Mouse (Mus musculus) frontal cortex, adult 2 months (tissue): Measurements from ENCODE around the gene Eya2. TPM values are rescaled to one million over a fixed set of nuclear protein-coding genes. Genes with fewer than 3 reads are reported as not detected.

Experiments
- DNase-seq, 2 experiments: peaks; one replicate each; pipeline ENCODE4 v3.0.0; 2022; ENCODE audit warnings: low spot score in 1 of 2; ENCODE audit errors: extremely low spot score in 1 of 2
- polyA plus RNA-seq: library from polyadenylated mRNA; depleted of rRNA; stranded (reverse); fragments of >200 nt; gene quantifications from 2 replicates; pipeline ENCODE4 v1.2.3, GENCODE M21; 2012

Eya2 gene
- polyA plus RNA-seq, 1 experiment, result 11.9 TPM

DNA sequence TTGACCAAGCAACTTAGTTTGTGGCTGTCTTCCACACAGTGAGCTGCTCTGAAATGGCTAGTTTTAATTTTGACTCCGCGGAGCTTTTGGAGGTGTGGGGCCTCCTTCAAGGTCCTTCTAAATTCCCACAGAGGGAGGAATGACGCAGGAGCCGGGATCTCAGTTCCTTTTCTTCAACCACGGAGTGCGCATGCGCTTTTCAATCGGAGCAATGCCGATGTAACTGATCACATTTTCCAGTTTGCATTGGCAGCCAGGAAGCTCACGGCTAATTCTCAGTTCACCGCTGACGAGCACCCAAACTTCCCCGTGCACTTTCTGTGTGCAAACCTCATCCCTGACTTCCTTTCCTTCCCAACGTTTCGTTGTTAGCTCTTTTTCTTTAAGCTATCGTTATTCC lies 4.1 kb upstream of the Eya2 start:
- DNase-seq, result no peak

- DNase-seq, result no peak
Measured at GRCm38 (mm10) chr2:165593763-165594162, 1.1 kb upstream of the Eya2 start.

- no peak for DNase-seq
Measured at GRCm38 (mm10) chr2:165595676-165596070, 841 bp downstream of the Eya2 start.

- DNase-seq, result no peak
Measured at GRCm38 (mm10) chr2:165596141-165596540, 1.3 kb downstream of the Eya2 start.

GRCm38 (mm10) chr2:165597536-165597935 lies 2.7 kb downstream of the Eya2 start:
- DNase-seq, result no peak

DNA sequence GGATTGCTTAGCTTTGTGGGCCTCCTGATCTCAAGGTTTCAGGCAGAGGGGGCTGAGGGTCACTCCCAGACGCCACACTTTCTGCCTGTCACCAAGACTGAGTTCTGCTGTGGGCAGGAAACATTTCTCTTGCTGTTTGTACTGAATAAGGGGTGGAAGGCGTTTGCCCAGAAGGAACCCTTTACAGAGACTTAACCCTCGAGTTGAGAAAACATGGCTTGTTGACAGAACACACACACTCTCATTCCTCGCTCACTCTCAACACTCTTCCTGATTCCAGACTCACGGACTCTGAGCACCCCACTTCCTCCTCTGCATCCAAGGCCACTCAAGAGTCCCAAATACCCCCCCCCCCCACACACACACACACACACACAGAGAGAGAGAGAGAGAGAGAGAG lies 3.3 kb downstream of the Eya2 start:
- DNase-seq, result no peak

DNA sequence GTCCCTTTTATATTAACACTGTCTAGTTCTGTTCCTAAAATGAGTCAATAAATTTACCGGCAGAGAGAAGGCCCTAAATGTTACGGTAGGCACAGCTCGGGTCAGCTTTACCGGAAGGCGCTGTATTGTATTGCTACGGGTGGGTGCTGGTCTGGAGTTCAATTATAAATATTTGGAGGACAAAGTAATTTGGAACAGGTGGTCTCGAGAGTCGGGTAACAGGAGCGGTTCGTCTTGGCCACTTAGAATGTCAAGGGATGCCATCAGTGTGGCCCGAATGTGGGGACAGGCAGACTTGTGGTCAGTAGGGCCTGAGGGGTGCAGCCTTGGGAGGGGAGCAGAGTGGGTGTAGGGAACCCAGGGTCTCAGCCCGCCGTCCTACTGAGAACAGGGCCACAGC lies 4.7 kb downstream of the Eya2 start:
- DNase-seq, result no peak

DNA sequence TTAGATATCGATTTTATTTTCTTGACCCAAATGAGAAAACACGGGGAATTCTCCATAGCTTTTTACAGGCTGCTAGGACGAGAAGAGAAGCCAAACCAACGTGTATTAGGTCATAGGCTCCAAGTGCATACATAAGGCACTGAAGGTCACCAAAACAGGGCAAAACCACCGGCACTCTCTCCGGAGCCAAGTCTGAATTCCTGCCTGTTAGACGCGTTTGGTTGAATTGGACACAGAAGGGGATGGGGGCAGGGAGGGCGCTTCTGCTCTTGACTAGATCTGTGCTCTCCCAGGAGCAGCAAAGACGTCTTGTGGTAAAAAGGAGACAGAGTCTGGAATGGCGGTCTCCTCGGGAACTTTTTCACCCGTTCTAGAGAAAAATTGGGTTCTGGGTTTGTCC lies 6.1 kb downstream of the Eya2 start:
- no peak for DNase-seq

DNA sequence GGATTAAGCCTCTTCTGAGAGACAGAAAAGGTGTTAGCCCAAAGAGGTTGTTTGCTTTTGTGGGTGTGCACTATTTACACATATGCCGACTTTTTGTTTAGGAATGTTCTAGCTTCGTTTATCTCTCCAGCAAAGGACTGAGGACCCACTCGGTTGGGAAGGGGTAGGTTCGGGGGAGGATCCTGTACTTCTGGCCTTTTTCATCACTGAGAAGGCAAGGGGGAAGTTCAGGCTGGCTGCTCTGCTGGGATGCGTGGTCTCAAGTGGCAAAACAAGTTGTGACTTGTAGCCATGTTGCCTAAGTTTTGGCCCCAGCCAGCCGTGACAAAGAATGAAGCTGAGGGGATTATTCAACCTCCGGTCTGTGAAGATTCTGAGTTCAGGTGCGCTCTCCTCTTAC lies 6.8 kb downstream of the Eya2 start:
- no peak for DNase-seq

GRCm38 (mm10) chr2:165603775-165604174 lies 8.9 kb downstream of the Eya2 start:
- no peak for DNase-seq

DNA sequence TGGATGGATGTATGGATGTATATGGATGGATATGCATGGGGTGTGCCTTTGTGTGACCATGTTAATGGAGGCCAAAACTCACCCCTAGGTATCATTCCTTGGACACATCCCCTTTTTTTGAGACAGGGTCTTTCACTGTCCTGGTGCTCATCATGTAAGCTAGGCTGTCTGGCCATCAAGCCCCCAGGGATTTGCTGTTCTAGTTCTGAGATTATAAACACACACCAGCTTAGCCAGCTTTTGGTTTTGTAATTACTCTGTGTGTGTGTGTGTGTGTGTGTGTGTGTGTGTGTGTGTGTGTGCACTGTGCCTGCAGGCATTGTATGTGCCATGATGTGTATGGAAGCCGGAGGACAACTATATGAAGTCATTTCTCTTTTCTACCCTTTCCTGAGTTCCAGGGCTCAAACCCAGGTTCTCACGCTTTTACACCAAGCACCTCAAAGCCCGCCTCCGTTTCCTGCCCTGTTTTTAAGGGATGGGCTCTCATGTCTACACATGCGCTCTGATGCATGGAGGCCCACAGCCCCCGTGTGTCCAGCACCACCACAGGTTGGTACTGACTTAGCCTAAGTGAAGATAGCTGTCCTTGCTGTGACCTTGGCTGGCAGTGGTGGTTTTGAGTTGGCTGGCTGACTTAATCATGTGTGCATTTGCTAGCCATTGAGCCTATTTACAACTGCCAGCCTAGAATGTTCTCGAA lies 16.9 kb downstream of the Eya2 start:
- no peak for DNase-seq

DNA sequence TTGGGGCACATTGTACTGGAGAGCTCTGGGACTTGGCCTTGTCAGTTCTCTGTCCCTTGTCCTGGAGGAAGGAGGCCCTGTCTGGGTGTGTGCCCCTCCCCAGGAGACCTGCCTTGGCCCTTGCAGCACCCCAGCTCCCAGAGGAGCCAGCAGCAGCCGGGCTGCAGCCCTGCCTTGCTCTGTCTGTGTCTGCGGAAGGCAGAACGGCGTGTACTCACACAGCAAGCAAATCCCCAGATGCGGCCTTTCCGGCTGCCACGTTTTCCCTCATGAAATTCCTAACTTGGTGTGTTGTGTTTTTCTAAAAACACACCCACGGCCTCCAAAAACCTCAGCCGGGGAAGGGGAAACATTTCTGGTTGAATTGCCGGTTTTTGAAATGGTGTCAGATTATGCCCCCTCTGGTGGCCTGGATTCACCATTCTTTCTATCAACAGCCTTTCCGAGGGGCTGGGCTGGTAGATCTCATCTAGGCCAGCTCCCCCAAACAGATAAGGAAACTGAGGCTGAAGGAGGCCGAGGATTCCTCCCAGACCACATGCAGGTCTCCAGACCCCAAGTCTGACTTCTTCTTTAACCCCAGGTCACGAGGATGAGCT lies 19.0 kb downstream of the Eya2 start:
- DNase-seq, result peak in 1 of 2 experiments; percentile 31

- no peak for DNase-seq
Measured at GRCm38 (mm10) chr2:165621488-165621887, 26.7 kb downstream of the Eya2 start.

DNA sequence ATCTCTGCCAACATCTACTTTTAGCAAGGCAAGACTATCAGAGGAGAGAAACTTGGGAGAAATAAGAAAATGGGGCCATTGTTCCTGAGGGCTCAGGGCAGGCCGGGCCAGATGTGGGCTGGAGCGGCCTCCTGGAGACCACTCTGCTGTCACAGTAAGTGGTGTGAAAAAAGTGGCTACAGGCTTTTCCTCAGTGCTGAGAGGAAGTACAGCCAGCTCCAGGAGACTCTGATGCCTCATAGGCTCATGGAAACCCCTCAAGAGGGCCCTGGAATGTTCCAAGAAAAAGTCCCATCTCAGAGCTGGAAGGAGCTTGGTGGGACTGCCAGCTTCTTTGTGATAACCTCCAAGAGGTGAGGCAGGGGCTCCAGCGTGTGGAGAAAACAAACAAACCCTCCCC lies 27.8 kb downstream of the Eya2 start:
- DNase-seq, result no peak

DNA sequence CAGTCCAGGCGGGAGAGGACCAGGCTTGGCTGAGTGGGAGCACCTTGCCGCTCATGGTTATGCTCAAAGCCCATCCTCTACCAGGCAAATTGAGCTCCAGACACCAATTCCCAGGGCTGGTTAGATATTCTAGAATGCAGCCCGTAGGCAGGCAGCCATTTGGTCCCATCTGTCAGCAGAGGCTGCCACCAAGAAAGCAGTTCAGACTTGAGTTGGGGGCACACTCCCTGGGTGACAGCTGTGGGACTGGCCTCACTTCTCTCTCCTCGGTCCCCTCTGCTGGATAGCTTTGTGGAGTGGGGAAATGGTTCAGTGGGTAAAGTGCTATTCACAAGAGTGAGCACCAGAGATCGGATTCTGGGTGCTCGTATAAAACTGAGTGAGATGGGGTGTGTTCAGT lies 32.0 kb downstream of the Eya2 start:
- no peak for DNase-seq

- peak in 1 of 2 experiments; percentile 16 for DNase-seq
Measured at GRCm38 (mm10) chr2:165627974-165628373, 33.1 kb downstream of the Eya2 start.

GRCm38 (mm10) chr2:165629900-165630299 lies 35.1 kb downstream of the Eya2 start:
- DNase-seq, result no peak

DNA sequence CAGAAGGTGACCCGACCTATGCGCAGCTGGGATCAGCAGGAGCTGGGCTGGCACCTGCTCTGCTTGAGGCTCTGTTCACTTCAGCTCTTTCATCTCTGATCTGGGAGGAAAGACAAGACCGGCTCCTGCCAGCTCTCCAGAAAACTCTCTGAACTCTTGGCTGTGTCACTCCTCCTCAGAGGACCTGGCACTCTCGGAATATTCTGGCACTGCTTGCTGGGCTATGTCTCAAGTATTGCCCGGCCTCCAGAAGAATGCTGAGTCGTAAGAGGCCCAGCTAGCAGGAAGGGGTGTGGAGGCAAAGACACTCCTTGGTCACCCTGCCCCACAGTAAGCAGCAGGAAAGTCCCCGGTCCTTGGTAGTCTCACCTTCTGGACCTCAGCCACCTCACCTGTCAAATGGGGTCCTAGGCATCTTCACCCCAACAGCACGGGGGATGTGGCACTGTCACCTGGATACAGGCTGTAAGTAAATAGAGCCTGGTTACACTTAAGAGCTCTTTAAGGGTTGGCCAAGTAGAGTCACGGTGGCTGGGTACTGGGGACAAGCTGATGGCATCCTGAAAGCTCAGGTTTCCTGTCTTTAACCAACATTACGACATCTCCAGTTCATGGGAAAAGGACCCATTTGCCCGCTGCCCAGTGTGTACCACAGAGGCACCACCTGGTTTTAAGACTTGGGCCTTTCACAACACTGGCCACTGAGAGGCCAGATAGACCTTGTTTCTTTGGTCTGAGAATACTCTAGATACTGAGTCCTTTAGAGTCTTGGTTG lies 38.4 kb downstream of the Eya2 start:
- no peak for DNase-seq

GRCm38 (mm10) chr2:165634481-165634880 lies 39.6 kb downstream of the Eya2 start:
- DNase-seq, result no peak

- DNase-seq, result no peak
Measured at GRCm38 (mm10) chr2:165639075-165639755, 44.4 kb downstream of the Eya2 start.

GRCm38 (mm10) chr2:165641909-165642505 lies 47.2 kb downstream of the Eya2 start:
- peak in 1 of 2 experiments; percentile 12 for DNase-seq
